ENCODE assay signal across 13 mouse cellular contexts in the genomic region with DNA sequence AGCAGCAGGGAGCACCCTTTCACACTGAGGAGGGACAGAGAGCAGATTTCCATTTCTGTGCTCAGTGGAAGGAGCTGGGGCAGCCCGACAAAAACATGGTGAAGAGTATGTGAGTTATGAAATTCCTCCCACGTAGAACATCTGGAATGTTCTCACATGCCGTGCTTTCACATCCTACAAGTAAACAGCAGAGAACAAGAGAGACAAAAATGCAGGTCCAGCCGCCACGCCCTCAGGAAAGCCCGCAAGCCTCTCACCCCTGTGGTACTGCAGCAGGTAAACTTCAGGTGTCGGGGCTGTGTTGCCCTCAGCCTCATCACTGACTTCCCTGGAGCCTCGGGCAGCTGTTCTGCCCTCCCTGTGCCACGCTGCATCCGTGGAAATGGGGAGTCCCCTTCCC.
"Had no signal": no experiment of that assay in that cellular context is flagged by ENCODE, and none has a peak within 500 bp of the region (broad histone marks: within the 10 kb centered on the region; RNA-seq: fewer than 3 reads in every experiment).

No protein-coding gene starts in this region.

- H3K27ac ChIP-seq: kidney, postnatal 0 days; limb, embryonic 13.5 days; liver, embryonic 14.5 days; neural tube, embryonic 15.5 days had no signal

- DNase-seq: kidney, adult 9 months; left cerebral cortex, postnatal 4 days; lung, embryonic 14.5 days; midbrain, embryonic 14.5 days; right cerebral cortex, adult 18-20 months; right cerebral cortex, postnatal 25 days; thymus, postnatal 36 days had no signal

- H3K27me3 ChIP-seq: limb, embryonic 13.5 days; neural tube, embryonic 15.5 days had no signal

- ATAC-seq: intestine, postnatal 0 days had no signal

- H3K9ac ChIP-seq: limb, embryonic 13.5 days; liver, embryonic 14.5 days; lung, embryonic 14.5 days; neural tube, embryonic 15.5 days had no signal

- H3K9me3 ChIP-seq: limb, embryonic 13.5 days; neural tube, embryonic 15.5 days had no signal

- H3K4me2 ChIP-seq: limb, embryonic 13.5 days; lung, embryonic 14.5 days; neural tube, embryonic 15.5 days had no signal

- H3K4me3 ChIP-seq: limb, embryonic 13.5 days; myocyte; neural tube, embryonic 15.5 days had no signal
